Mouse (Mus musculus): ENCODE measurements at regions not wholly inside any gene's neighbourhood (a gene's known extent, or its start where the extent isn't known, plus 50 kb on each side); places are given as distances from the start of the nearest gene placed in this dataset.
"Not testable (repeated sequence)": the region's sequence is repeated elsewhere in the genome, so short reads cannot be mapped to it uniquely, and the experiment has no call there.

GRCm38 (mm10) chr7:93254287-93254686 lies 174.6 kb downstream of the Fam181b start:
- not testable (repeated sequence) for DNase-seq (ENCODE audit: low spot score in 2 of 2)

- no peak for DNase-seq (ENCODE audit: low spot score in 2 of 2)
Measured at GRCm38 (mm10) chr7:93285748-93286147, 206.1 kb downstream of the Fam181b start.

- DNase-seq (ENCODE audit: low spot score in 2 of 2): no peak
Measured at GRCm38 (mm10) chr7:93291457-93291856, 211.8 kb downstream of the Fam181b start.

- no peak for DNase-seq (ENCODE audit: low spot score in 2 of 2)
Measured at GRCm38 (mm10) chr7:93291945-93292696, 212.5 kb downstream of the Fam181b start.

- DNase-seq (ENCODE audit: low spot score in 2 of 2): no peak
Measured at GRCm38 (mm10) chr7:93312731-93313130, 233.1 kb downstream of the Fam181b start.

- DNase-seq (ENCODE audit: low spot score in 2 of 2): peak; percentile 6 to 22
Measured at GRCm38 (mm10) chr7:93331351-93331750, 251.7 kb downstream of the Fam181b start.

GRCm38 (mm10) chr7:93332203-93332602 lies 252.5 kb downstream of the Fam181b start:
- DNase-seq (ENCODE audit: low spot score in 2 of 2): no peak

- peak; percentile 47 to 65 for DNase-seq (ENCODE audit: low spot score in 2 of 2)
Measured at GRCm38 (mm10) chr7:93336420-93336819, 256.8 kb downstream of the Fam181b start.
